Mouse (Mus musculus) mouse trophoblast stem cell (cell line): ENCODE data around the gene Gm3755.
"Not testable (repeated sequence)": the region's sequence is repeated elsewhere in the genome, so short reads cannot be mapped to it uniquely, and the experiment has no call there.

ENCODE experiments used
- in situ Hi-C, 2 experiments: fragments of 300-500 bp; cut with MseI, MboI; formaldehyde crosslinking; loops; 2 replicates in 1 of 2; 3 replicates in 1 of 2; pipeline ENCODE4 v1.15.1; 2025

Gm3755 gene

DNA sequence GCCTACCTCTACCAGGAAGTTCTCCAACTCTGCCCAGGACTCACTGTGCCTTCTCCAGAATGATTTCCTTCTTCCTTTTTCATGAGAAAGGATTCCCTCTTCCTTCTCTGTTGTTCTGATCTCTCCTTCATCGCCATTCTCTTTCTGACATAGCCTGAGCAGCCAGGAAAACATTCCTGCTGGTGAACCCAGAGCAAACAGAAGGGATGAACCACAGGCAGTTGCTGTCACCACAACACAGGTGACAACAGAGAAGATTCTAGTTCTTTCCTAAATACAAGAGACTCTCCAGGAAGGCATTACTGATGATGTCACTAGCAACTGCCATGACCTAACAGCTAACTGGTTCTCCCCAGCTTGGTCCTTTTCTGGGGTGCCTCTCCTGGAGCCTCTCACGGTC lies at the start of gene Gm3755:
Gene Gm3755, minus strand, starts transcription at position 101 of the 400 bp plus-strand sequence.
- in situ Hi-C loops: not testable (repeated sequence)

DNA sequence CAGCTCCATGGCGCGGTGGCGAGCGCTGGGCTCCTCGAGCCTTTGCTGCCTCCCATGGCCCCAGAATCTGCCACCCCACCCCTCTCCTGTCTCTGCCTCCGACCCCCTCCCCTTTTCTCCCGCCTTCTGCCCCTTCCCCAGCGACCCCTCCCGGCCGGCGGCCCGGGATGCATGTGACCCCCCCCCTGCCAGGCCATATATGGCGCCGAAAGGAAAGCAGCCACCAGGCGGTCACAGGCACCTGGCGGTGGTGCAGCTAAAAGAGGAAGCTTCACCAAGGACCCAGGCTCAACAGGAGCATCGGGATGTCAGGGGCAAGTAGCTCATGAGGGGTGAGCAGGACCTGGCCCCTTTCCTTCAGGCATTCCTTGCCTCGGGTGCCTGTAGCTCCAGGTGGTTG lies 38.0 kb upstream of the Gm3755 start:
- in situ Hi-C loops: not testable (repeated sequence)

DNA sequence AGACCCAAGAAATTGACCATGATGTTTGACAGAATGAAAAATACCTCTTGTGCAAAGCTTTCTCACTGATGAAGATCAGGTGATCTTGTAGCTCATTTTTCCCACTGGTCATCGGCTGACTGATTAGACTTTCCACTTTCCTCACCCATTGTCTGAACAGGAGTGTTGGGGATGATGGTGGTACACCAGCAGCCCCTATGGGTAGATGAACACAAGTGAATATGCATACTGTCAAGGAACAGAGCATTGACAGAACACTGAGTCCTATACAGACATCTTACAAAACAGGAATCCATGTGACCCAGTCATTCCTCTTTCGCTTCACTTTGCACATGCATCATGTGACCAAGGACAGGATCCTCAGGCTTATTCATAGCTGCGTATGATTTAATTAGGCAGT lies 32.9 kb upstream of the Gm3755 start, which contains the start of gene Gm3752:
Gene Gm3752, minus strand, starts transcription at position 101 of the 400 bp plus-strand sequence.
- in situ Hi-C loops: not testable (repeated sequence)

DNA sequence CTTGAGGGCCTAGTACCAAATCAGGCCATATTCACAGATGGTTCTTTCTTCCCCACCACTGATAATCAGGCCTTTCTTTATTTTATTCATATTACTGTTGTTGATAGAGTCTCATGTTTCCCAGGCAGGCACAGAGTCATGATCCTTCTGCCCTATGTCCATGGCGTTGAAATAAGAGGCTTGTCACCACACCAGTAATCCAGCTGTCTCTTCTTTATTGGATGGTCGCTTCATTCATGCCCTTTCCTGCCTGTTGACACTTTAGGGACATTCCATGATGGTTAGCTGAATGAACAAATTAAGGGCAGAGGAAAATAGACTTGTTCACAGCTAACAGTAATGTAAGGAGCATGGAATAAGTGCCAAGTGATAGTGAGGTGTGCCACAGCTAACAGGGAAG lies 28.2 kb downstream of the Gm3755 start:
- in situ Hi-C loops: not testable (repeated sequence)
